Mouse (Mus musculus) retina, postnatal 7 days (tissue): ENCODE measurements around the gene Iqgap2.

ENCODE experiments used
- DNase-seq: peaks from one replicate; pipeline ENCODE4 v3.0.0-alpha.2; 2012; ENCODE audit warnings: low read depth, low spot score

The Iqgap2 gene

GRCm38 (mm10) chr13:95779261-95779660 is 112.5 kb downstream of the Iqgap2 start:
- no peak for DNase-seq

GRCm38 (mm10) chr13:95778761-95779161 is 113.0 kb downstream of the Iqgap2 start:
- no peak for DNase-seq

DNA sequence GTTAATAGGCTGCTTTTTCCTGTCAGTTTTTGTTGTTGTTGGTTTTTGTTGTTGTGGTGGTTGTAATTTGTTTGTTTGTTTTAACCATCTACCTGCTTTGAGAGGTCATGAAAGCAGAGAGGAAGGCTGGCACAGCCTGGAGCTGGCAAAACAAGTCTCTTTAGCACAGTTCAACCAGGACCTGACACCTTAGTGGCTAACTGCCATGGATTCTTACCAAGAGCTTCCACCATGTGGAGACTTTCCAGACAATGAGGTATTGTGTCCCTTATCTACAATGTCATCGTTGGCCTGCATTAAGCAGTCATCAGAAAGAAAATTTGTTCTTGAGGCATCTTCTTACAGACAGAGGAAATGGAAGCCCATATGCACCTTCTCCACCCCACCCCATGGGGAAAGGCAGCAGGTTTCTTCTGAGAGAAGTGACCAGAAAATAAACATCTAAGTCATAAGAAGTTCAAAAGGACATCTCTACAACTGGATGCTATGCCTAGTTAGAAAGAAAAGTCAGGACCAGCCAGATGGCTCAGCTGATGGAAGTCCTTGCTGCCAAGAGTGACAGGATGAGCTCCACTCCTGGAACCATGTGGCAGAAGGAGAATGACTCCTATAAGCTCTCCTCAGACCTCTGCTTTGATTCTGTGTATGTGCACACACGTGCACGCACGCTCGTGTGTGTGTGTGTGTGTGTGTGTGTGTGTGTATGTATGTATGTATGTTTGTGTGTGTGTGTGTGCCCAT is 113.9 kb downstream of the Iqgap2 start:
- no peak for DNase-seq

- no peak for DNase-seq
Measured at GRCm38 (mm10) chr13:95777237-95777636, 114.5 kb downstream of the Iqgap2 start.

DNA sequence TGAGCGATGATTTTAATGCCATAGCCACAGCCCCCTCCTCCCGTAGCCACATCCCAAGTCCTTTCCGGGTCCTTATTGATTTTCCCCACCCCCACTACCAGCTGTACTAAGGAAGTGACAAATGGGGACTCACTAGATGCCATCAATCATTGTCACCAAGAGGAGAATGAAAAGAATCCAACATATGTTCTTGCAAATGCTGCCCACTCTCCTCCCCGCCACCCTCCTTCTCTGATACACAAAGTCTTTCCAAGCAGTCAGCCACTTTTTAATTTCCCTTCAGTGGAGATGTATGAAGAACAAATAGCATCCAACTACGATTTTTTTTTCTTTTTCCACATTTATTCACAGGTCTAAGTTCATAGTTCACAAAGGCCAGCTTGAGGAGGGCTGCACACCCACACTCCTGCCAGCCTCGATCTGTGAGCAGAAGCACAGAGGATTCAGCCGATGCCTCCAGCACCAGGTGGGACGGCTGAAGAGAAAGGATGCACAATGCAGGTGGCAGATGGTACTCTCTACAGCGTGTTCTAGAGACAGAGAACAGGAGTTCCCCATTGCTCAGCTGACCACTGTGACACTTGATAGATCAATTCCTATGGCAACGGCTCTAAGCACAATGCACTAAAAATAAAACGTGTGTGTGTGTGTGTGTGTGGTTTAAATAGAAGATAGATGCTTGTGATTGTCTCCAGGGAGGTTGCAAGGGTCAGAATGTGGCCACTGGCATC is 116.6 kb downstream of the Iqgap2 start:
- DNase-seq, result no peak

DNA sequence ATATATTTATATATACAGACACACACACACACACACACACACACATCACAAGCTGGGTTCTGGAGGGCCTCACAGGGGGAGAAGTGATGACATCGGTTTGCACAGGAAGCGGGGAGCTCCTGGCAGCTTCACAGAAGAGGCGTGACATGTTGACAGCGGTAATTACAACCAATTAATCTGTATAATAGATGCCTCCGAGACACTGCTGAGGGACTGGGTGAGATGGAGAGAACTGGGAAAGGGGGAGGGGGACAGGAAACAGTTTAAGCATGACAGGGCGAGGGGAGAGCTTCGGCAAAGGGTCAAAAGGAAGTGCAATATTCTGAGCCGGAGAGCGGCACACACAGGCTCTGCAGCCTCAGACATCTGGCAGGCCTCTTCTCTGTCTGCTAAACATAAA is 126.7 kb downstream of the Iqgap2 start:
- DNase-seq, result peak; percentile 21

GRCm38 (mm10) chr13:95763876-95764517 is 127.7 kb downstream of the Iqgap2 start:
- no peak for DNase-seq

DNA sequence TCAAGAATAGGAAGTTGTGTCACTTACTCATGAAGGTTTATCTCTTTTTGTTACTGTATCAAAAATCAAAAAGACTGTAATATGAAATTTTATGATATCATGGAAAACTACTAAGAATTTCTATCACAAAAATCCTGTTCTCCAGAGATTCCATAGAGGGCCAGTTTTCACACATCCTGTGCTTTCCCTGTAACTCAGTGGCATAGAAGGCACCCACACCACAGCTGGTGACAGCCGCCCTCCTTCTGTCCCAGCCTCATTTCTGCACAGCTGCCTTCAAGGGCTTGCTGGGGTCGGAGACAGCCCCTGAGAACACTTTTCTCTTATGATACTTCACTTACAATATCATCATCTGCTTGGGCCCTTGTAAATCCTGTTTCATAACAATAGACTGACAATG is 131.9 kb downstream of the Iqgap2 start:
- no peak for DNase-seq

GRCm38 (mm10) chr13:95754285-95754684 is 137.4 kb downstream of the Iqgap2 start:
- DNase-seq, result no peak

GRCm38 (mm10) chr13:95752386-95752785 is 139.3 kb downstream of the Iqgap2 start:
- no peak for DNase-seq

GRCm38 (mm10) chr13:95747541-95747940 is 144.2 kb downstream of the Iqgap2 start:
- DNase-seq, result no peak

DNA sequence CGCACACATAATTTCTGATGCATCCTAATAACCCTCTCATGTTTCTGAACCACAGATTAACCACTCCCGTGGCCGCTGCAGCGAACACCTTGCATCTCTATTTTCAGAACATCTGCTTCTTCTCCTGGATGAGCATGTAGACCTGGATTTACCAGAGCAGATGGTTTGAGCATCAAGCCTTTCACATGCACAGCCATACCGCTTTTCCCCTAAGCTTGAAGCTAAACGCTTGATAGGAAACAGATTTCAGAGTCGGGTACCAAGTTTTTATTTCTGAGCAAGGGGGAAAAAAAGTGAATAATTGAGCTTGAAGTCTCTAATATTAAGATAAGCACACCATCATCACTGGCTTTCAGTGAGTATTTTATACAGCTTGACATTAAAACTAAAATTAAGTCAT is 144.6 kb downstream of the Iqgap2 start:
- no peak for DNase-seq

DNA sequence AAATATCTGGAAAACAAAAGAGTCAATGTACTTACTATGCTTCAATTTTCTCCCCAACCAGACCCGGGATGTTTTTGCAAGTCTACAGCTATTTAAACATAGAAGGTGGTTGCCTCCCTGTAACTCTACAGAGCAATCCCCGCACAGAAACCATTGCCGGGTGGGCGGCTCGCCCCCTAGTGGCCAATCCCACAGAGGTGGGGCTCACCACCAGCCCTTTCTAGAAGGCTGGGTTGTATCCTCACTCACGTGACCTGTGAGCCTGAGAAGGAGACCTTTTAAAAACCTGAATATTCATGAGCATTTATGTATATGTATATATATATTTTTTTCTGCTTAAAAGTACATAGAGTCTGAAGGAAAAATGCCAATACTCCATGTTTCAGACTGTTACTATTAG is 145.2 kb downstream of the Iqgap2 start:
- DNase-seq, result peak; percentile 13

DNA sequence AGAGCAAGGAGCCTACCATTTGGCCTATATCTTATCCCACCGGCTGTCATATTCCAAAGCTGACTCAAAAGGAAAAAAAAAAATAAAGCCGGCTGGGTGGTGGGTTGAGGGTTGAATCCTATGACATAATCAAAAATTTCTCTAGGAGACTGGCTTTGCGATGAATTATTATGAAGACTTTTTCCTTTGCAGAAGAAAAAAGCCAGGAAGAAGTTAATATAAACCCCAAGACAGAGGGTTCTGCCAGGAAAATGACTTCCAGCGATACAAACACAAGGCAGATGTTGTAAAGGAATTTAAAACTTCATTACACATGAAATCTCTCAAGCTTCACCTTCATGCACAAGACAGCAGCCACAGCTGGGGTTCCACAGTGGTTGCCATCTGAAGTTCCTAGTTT is 146.3 kb downstream of the Iqgap2 start:
- no peak for DNase-seq

- no peak for DNase-seq
Measured at GRCm38 (mm10) chr13:95742881-95743466, 148.7 kb downstream of the Iqgap2 start.

GRCm38 (mm10) chr13:95741813-95742689 is 149.7 kb downstream of the Iqgap2 start:
- no peak for DNase-seq

DNA sequence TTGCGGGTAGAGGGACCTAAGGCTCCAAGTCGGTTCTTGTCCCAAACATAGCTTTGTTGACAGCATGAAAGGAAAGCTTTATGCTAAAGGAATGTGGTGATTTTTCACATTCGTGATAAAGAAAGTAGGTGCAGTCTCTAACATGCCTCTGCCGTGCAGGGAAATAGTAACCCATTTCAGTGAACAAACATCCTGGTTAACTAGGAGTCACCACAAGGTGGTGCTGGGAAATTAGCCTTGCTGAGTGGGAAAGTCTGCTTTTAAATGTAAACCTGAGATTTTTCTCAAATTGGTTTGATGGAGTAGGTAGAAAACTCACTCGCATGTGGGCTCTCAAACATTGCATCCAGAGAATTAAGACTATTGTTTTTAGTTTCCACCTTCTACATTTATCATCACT is 152.1 kb downstream of the Iqgap2 start:
- no peak for DNase-seq

DNA sequence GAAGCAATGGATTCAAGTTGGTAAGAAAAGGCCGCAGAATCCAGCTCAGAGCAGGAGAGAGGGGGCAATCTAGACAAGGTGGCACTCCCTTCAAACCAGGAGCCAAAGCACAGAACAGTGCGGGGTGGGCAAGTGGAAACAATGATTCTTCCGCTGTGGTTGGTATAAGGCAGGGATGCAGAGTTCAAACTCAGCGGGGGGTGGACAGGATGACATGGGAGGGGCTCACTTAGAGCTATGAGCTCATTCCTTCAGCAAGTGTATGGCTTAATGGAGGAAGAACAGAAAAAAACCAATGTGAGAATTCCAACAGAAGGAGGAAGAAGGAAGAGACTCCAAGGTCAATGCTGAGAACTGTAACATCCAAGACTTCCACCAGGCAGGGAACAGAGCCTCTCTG is 161.2 kb downstream of the Iqgap2 start:
- no peak for DNase-seq

DNA sequence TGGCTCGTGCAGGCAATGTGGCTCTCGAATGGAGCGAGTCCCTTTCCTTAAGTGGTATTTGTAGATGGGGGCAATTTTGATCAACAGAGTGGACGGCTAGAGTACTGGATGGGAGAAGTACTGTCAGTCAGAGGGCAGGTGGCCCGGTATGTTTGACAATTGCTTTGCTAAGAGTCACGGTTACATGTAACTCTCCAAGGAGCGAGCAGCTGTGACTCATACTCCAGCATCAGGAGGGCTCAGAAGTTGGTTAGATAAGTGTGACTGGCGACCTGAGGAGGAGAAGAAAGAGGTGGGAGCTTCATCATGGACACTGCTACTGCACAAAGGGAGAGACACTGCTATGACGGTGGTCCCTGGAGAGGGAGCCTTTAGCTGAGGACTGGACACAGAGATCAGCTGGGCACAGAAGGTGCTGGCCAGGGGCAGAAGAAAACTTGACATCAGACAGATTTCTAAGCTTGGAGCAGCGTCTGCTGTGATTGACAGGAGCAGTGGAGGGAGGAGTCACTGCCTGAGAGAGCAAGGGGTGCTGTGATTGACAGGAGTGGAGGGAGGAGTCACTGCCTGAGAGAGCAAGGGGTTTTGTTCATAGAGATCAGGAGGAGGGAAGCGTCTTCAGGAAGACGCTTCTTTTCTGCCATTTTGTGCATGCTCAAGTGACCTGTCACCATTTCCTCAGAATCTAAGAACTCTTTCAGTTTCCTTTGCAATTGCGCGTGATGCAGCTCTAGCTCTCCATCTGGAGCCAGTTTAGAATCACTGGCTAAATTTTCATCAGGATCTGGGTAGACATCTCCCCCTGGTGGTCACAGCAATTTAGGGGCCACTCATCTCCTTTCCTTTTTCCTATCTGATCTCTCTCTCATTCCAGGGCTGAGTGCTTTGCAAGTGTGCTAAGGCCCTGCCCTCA is 172.1 kb downstream of the Iqgap2 start:
- peak; percentile 42 for DNase-seq

GRCm38 (mm10) chr13:95715356-95715755 is 176.4 kb downstream of the Iqgap2 start:
- DNase-seq, result no peak
